Mouse (Mus musculus) hindbrain, postnatal 0 days (tissue): Measurements from ENCODE around the gene Cbr2. TPM values are rescaled to one million over a fixed set of nuclear protein-coding genes. Genes with fewer than 3 reads are reported as not detected.

ENCODE experiments used
- ATAC-seq: fragments of 200-750 bp; cut with Nextera tagmentation; 2 replicates; pipeline ENCODE4 v1.8.0; 2017; ENCODE audit warnings: mild to moderate bottlenecking, moderate TSS enrichment, moderate library complexity
- DNase-seq: peaks from one replicate; pipeline ENCODE4 v3.0.0-alpha.2; 2015; ENCODE audit warnings: low spot score
- H3K27ac ChIP-seq: fragments of 300-500 bp; sonication (generic); 2 replicates; pipeline ENCODE4 v1.5.1; 2014; ENCODE audit warnings: mild to moderate bottlenecking
- H3K27me3 ChIP-seq: fragments of 300-500 bp; sonication (generic); 2 replicates; pipeline ENCODE4 v1.6.1; 2014; ENCODE audit warnings: low read length, mixed read lengths; ENCODE audit not compliant: insufficient read depth
- H3K36me3 ChIP-seq: fragments of 300-500 bp; sonication (generic); 2 replicates; pipeline ENCODE4 v1.6.1; 2014; ENCODE audit warnings: low read length, mixed read lengths; ENCODE audit not compliant: insufficient read depth
- H3K4me1 ChIP-seq: fragments of 300-500 bp; sonication (generic); 2 replicates; pipeline ENCODE4 v1.6.1; 2014; ENCODE audit warnings: antibody characterized with exemption, low read length, mixed read lengths; ENCODE audit not compliant: insufficient read depth
- H3K4me2 ChIP-seq: fragments of 300-500 bp; sonication (generic); 2 replicates; pipeline ENCODE4 v1.6.1; 2014; ENCODE audit warnings: low read depth, mild to moderate bottlenecking, low read length, moderate library complexity, mixed read lengths
- H3K4me3 ChIP-seq: fragments of 300-500 bp; sonication (generic); 2 replicates; pipeline ENCODE4 v1.5.1; 2014; ENCODE audit warnings: low read length
- H3K9ac ChIP-seq: fragments of 300-500 bp; sonication (generic); replicated peaks from 2 replicates; pipeline ENCODE4 v1.6.1; 2014; ENCODE audit warnings: mild to moderate bottlenecking, low read length, moderate library complexity, mixed read lengths
- H3K9me3 ChIP-seq: fragments of 300-500 bp; sonication (generic); 2 replicates; pipeline ENCODE4 v1.6.1; 2016; ENCODE audit warnings: low read length, mixed read lengths
- CTCF ChIP-seq: IDR thresholded peaks from 2 replicates; pipeline ENCODE4 v1.5.1; 2016; ENCODE audit warnings: antibody characterized with exemption, control low read depth, low read depth
- WGBS: fragments of 180-500 bp; shearing (Covaris S2); extraction: QIAGEN DNeasy Blood & Tissue Kit; methylation state at CpG from one replicate; pipeline ENCODE4 v1.1.7; 2014; 5-methylcytosine and 5-hydroxymethylcytosine counted together
- polyA plus RNA-seq: library from polyadenylated mRNA; unstranded; fragments of >200 nt; fragmentation: Nextera tagmentation; extraction: Ambion mirVana; gene quantifications from 2 replicates; pipeline ENCODE4 v1.2.1, GENCODE M21; 2015
- total RNA-seq: library from RNA; depleted of rRNA; stranded (reverse); fragments of >200 nt; gene quantifications from 2 replicates; pipeline ENCODE4 v1.2.3, GENCODE M21; 2014

Gene Cbr2
- total and polyA plus RNA-seq, 2 experiments from 2014 or later, result 4.0 to 6.1 TPM

DNA sequence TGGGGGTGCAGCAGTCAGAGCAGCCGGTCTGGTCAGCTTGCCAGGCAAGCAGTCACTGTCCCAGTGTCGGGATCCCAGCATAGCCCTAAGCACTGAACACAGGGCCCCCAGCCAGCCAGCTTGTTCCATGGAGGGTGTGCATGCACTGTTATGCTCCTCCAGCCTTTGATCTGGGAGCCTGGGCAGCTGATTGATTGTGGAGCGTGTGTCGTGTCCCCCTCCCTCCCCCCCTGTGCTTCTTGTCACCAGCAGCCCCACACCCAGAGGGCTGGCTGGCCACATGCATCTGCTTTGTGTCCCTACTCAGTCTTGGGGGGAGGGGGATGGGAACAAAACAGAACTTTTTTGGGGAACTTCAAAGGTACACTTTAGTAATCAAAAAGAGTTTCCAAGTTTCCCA, 36.7 kb downstream of the Cbr2 start:
- DNase-seq, result peak; percentile 63
- Histone ChIP-seq H3K9ac (no peak overlapping the region), H3K36me3 (peaks cover 4% of the 10 kb centered on the region)

GRCm38 (mm10) chr11:120693461-120693860, 38.5 kb downstream of the Cbr2 start:
- 52% methylated on average over 3 of the region's 3 CpGs for WGBS
- DNase-seq (no peak), ATAC-seq (no peak)
- no peaks in the 10 kb centered on the region for H3K27me3 ChIP-seq
- H3K9ac ChIP-seq, result no peak overlapping the region
- H3K4me3 ChIP-seq, result no peak overlapping the region
- no peak overlapping the region for H3K4me2 ChIP-seq
- TF ChIP-seq CTCF, result no peak
- peaks cover 4% of the 10 kb centered on the region for H3K36me3 ChIP-seq
- H3K27ac ChIP-seq, result no peak overlapping the region
- no peaks in the 10 kb centered on the region for H3K4me1 ChIP-seq
- no peaks in the 10 kb centered on the region for H3K9me3 ChIP-seq

More for the DNA sequence above, 36.7 kb downstream of the Cbr2 start:
- no peaks in the 10 kb centered on the region for H3K9me3 ChIP-seq
- H3K4me1 ChIP-seq, result no peaks in the 10 kb centered on the region
- no peak overlapping the region for H3K27ac ChIP-seq
- peak; percentile 77 for ATAC-seq
- WGBS, result 13% methylated on average over 4 of the region's 4 CpGs
- H3K4me2 ChIP-seq, result no peak overlapping the region
- H3K27me3 ChIP-seq, result no peaks in the 10 kb centered on the region
- H3K4me3 ChIP-seq, result no peak overlapping the region
- no peak for TF ChIP-seq CTCF

DNA sequence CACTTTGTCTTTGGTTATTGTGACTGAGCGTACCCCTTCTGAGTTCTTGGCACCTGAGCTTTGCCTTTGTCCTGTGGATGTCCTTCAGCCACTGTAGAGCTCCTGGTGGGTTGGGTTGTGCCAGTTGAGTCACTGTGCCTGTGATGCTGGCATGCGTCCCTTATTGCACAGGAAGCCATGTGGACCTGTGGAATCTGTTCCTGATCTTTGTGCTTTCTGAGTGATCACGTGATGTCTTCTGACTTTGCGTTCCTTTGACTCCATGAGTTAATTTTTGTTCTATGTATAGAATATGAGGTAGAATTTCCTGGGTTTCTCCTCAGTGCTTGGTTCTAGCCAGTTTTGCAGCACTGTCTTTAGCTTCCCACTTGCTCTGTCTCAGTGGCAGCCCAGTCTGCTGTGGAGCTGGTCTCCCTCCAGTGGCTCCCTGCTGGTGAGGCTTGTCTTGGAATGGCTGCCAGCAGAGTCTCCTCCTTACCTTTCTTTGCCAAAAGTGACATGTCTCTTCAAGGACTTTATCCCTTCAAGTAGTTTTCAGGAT, 39.4 kb downstream of the Cbr2 start:
- peak; percentile 15 for DNase-seq

GRCm38 (mm10) chr11:120689365-120689764, 42.5 kb downstream of the Cbr2 start:
- TF ChIP-seq CTCF, result no peak
- H3K4me1 ChIP-seq, result no peaks in the 10 kb centered on the region
- H3K9me3 ChIP-seq, result no peaks in the 10 kb centered on the region
- no peak overlapping the region for H3K4me2 ChIP-seq
- peaks cover 19% of the 10 kb centered on the region for H3K36me3 ChIP-seq
- H3K9ac ChIP-seq, result no peak overlapping the region
- no peak for ATAC-seq
- 73% methylated on average over 3 of the region's 3 CpGs for WGBS
- H3K27ac ChIP-seq, result no peak overlapping the region
- H3K27me3 ChIP-seq, result no peaks in the 10 kb centered on the region
- H3K4me3 ChIP-seq, result no peak overlapping the region
- no peak for DNase-seq

More for the DNA sequence above, 39.4 kb downstream of the Cbr2 start:
- H3K36me3 ChIP-seq, result peaks cover 7% of the 10 kb centered on the region
- no peak overlapping the region for H3K27ac ChIP-seq
- no peak for ATAC-seq
- no peaks in the 10 kb centered on the region for H3K9me3 ChIP-seq
- no peaks in the 10 kb centered on the region for H3K27me3 ChIP-seq
- no peak overlapping the region for H3K4me2 ChIP-seq
- WGBS, result 83% methylated on average over 4 of the region's 4 CpGs
- TF ChIP-seq CTCF, result no peak
- H3K4me3 ChIP-seq, result no peak overlapping the region
- H3K4me1 ChIP-seq, result no peaks in the 10 kb centered on the region
- H3K9ac ChIP-seq, result no peak overlapping the region

DNA sequence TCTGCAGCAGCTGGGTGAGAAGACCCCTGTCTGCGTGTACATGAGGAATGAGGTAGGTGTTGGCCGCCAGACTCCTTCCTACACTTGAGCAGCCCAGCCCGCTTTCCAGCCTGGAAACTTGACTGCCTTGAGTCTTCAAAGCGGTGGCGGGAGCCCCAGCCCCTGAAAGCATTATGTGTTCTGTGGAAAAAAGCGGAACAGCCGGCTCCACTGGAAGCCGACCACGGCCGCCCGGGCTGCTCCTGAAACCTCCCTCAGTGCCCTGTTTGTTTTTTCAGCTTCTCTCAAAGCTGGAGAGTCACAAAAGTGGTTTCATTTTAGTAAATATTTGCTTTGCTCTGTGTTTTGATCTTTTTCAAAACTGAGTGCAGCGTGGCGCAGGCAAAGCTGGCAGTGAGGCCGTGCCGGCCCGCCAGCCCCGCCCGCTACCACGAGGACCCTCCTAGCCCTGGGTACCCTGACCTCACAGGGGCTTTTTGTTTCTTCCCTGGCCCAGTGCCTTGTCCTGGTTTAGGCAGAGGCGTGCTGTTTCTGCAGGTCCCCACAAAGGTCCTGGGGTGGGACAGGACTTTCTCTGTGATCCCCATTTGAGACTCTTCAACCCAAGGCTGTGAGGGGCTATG, 45.2 kb downstream of the Cbr2 start:
- H3K36me3 ChIP-seq, result peaks cover 22% of the 10 kb centered on the region
- peak overlapping the region; percentile 32; the same call in 1 of the 2 replicates for H3K27ac ChIP-seq
- 68% methylated on average over 20 of the region's 20 CpGs for WGBS
- no peak overlapping the region for H3K4me2 ChIP-seq
- DNase-seq, result no peak
- H3K4me1 ChIP-seq, result no peaks in the 10 kb centered on the region
- H3K9me3 ChIP-seq, result no peaks in the 10 kb centered on the region
- no peak overlapping the region for H3K4me3 ChIP-seq
- H3K9ac ChIP-seq, result no peak overlapping the region
- H3K27me3 ChIP-seq, result no peaks in the 10 kb centered on the region
- ATAC-seq, result no peak
- TF ChIP-seq CTCF, result no peak

- DNase-seq, result no peak
- no peak overlapping the region for H3K4me3 ChIP-seq
- H3K4me2 ChIP-seq, result no peak overlapping the region
- TF ChIP-seq CTCF, result no peak
- no peaks in the 10 kb centered on the region for H3K4me1 ChIP-seq
- no peak overlapping the region for H3K9ac ChIP-seq
- H3K27ac ChIP-seq, result no peak overlapping the region
- H3K36me3 ChIP-seq, result peaks cover 19% of the 10 kb centered on the region
- H3K27me3 ChIP-seq, result no peaks in the 10 kb centered on the region
- ATAC-seq, result no peak
- WGBS, result 91% methylated on average over 2 of the region's 2 CpGs
- H3K9me3 ChIP-seq, result no peaks in the 10 kb centered on the region
Measured at GRCm38 (mm10) chr11:120684660-120685059, 47.3 kb downstream of the Cbr2 start.

GRCm38 (mm10) chr11:120684086-120684485, 47.8 kb downstream of the Cbr2 start:
- H3K36me3 ChIP-seq, result peaks cover 19% of the 10 kb centered on the region
- no peak for TF ChIP-seq CTCF
- H3K9ac ChIP-seq, result no peak overlapping the region
- WGBS, result 92% methylated on average over 2 of the region's 2 CpGs
- H3K4me3 ChIP-seq, result no peak overlapping the region
- DNase-seq, result no peak
- H3K9me3 ChIP-seq, result no peaks in the 10 kb centered on the region
- ATAC-seq, result no peak
- H3K27ac ChIP-seq, result no peak overlapping the region
- H3K27me3 ChIP-seq, result no peaks in the 10 kb centered on the region
- H3K4me2 ChIP-seq, result no peak overlapping the region
- no peaks in the 10 kb centered on the region for H3K4me1 ChIP-seq
